Mouse (Mus musculus) embryonic stem cell, embryonic (primary cell): ENCODE results near the gene Grsf1.

ENCODE experiments used
- CTCF ChIA-PET, 4 experiments: fragments of 300-600 bp in 2 of 4; fragments of 350-600 bp in 2 of 4; sonication (Branson Sonifier 250); formaldehyde crosslinking; loops; one replicate each; lab custom pipeline; 2022; ENCODE audit warnings: inconsistent platforms in 2 of 4; lab: Charles Lee
- POLR2A ChIA-PET, 4 experiments: fragments of 300-600 bp in 2 of 4; fragments of 350-600 bp in 2 of 4; sonication (Branson Sonifier 250); formaldehyde crosslinking; loops; one replicate each; lab custom pipeline; 2022; ENCODE audit warnings: antibody characterized with exemption in 4 of 4, inconsistent platforms in 1 of 4; lab: Charles Lee

Gene Grsf1

GRCm38 (mm10) chr5:88693057-88693456 lies 17.1 kb upstream of the Grsf1 start:
- CTCF ChIA-PET, result interaction anchor here in 3 of 4 experiments (0.6 to 1.3 kb wide), 4 partner anchors 56 to 807 kb away, joined by 3 to 8 read pairs (median 4); no protein-coding TSS in a partner anchor
- POLR2A ChIA-PET, result interaction anchor here in 1 of 4 experiments (1.2 to 2.0 kb wide), 3 partner anchors 28 to 94 kb away, joined by 3 to 7 read pairs (median 4); partner anchors contain the start of gene Mob1b

DNA sequence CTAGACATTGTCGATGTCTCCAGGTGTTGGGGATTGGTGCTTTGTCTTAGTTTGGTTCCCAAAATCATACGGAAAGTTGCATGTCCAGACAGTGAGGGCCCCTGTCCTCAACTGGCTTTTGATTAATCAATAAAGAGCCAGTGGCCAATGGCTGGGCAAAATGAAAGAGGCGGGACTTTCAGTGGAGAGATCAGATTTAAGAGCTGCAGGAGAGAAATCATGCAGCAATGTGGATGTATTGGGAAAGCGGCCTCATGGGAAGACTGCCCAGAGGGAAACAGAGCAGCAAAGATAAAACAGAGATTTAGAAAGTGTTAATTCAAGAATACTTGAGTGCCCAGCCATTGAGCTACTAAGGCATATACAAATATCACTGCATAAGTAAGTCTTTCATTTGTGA lies 16.6 kb upstream of the Grsf1 start:
- ChIA-PET CTCF (interaction anchor here in 2 of 4 experiments (0.6 to 1.3 kb wide), 2 partner anchors 55 to 174 kb away, joined by 3 to 8 read pairs; no protein-coding TSS in a partner anchor), POLR2A (interaction anchor here in 1 of 4 experiments (1.2 to 2.0 kb wide), 3 partner anchors 28 to 93 kb away, joined by 3 to 7 read pairs (median 4); partner anchors contain the start of gene Mob1b)

GRCm38 (mm10) chr5:88691506-88692095 lies 15.6 kb upstream of the Grsf1 start:
- POLR2A ChIA-PET, result interaction anchor here in 1 of 4 experiments (1.8 kb wide), 1 partner anchor 29 kb away, joined by 7 read pairs; the partner anchor contains the start of gene Mob1b
- CTCF ChIA-PET, result interaction anchor here in 1 of 4 experiments (0.6 kb wide), 1 partner anchor 327 kb away, joined by 3 read pairs; no protein-coding TSS in a partner anchor

DNA sequence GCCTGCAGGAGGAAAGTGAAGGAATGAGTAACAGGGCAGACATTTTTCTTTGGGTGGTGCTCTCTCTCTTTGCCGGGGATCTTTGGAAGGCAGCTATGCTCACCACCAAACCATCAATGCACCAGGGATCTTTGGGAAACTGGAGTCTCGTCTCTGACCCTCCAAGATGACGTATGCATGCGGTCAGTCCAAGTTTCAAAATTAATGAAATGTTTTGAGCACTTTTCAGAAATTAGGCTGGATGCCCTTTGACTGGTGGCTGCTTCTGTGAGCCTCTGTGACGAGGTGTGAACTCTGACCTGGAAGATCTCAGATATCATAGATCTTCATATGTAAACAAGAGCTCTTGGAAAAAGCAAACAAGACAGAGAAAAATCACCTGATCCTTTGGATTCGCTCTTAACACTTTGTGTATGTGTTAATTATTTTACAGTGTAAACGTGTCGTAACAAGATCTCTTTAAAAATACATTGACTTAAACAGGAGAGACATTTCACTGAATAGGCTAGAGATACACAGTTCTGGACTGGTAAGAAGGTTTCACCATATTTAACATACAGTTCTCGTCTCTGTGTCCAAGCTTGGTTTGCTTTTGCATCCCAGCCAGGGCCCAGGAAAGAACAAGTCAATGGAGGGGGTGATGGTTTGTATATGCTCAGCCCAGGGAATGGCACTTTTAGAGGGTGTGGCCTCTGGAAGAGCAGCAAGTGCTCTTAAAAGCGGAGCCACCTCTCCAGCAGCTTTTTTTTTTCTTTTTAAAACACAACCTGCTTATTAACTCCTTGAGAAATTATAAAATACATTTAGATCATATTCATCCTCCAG lies 14.9 kb upstream of the Grsf1 start:
- CTCF ChIA-PET, result interaction anchor here in 1 of 4 experiments (1.2 kb wide), 1 partner anchor 8 kb away, joined by 3 read pairs; no protein-coding TSS in a partner anchor
- POLR2A ChIA-PET, result interaction anchor here in 3 of 4 experiments (1.3 to 2.9 kb wide), 5 partner anchors 21 to 35 kb away, joined by 3 to 12 read pairs (median 3); partner anchors contain the start of gene Mob1b (in 2 of the 3)

- ChIA-PET POLR2A (interaction anchor here (0.6 to 2.9 kb wide), 18 partner anchors 10 to 181 kb away, joined by 3 to 13 read pairs (median 5); partner anchors contain the start of genes Mob1b (in 3 of the 4), Dck (in 2 of the 4) and Grsf1 (in 2 of the 4)), CTCF (interaction anchor here in 3 of 4 experiments (0.6 to 1.6 kb wide), 9 partner anchors 10 to 1253 kb away, joined by 3 to 5 read pairs (median 3); partner anchors contain the start of gene Dck (in 1 of the 3))
Observed at GRCm38 (mm10) chr5:88689279-88689938, 13.4 kb upstream of the Grsf1 start.

DNA sequence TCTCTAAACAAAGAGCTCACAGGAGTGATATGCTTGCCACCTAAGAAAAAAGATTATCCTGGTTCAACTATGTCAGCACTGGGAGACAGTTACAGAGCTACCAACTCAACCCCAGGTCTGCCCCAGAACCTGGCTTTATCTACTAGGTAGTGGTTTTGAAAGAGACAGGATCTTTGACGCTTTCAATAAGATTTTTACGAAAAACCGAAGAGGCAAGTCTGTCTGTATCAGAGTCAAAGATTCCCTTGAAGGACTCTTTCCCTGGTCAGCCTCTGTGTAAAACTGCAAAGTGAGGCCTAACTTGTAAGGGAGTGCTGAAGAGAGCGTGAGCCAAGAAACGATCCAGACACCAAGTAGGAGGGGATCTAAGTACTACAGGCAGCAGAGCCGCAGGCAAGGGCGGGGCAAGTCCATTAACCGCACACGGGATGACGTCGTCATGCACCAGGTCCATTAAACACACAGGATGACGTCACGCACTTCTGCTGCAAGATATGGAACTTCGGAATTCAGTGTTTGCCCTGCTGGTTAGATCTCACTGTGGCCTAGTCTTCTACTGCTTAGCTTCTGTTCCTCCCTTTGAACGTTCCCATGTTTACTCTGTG lies 12.7 kb upstream of the Grsf1 start:
- ChIA-PET CTCF (interaction anchor here in 3 of 4 experiments (0.7 to 1.6 kb wide), 5 partner anchors 23 to 169 kb away, joined by 3 to 5 read pairs (median 4); partner anchors contain the start of gene Dck (in 1 of the 3)), POLR2A (interaction anchor here (1.0 to 2.9 kb wide), 14 partner anchors 9 to 144 kb away, joined by 3 to 13 read pairs (median 7); partner anchors contain the start of genes Dck (in 2 of the 4), Grsf1 (in 2 of the 4) and Mob1b (in 2 of the 4))

- CTCF ChIA-PET, result no interaction called here
- POLR2A ChIA-PET, result interaction anchor here in 2 of 4 experiments (0.9 to 2.5 kb wide), 3 partner anchors 9 to 77 kb away, joined by 3 to 10 read pairs (median 8); partner anchors contain the start of gene Dck (in 1 of the 2)
Observed at GRCm38 (mm10) chr5:88687996-88688406, 12.0 kb upstream of the Grsf1 start.

DNA sequence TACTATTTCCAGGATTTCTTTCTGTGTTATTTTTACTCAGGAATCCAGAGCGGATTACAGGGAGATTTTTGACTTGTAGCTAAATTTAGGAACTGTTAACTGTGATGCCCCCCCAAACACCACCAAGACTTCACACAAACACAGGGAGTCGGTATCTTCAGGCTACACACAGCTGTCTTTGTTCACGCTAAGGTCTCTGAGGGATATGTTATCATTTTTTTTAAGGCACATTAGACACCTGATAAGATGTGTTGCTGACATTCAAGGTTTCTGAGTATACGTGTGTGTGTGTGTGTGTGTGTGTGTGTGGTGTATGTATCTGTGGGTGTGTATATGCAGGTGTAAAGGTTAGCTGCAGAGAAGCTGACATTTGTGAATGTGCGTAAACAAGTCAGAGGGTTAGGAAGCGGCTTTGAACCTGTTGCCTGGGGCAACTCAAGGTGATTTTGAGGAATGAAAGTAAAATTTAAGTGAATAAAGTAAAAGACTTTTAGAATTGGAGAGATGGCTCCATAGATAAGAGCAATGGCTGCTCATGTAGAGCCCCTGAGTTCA lies 9.9 kb upstream of the Grsf1 start:
- POLR2A ChIA-PET, result interaction anchor here in 3 of 4 experiments (0.6 to 20.7 kb wide), 18 partner anchors 8 to 550 kb away, joined by 3 to 252 read pairs (median 4); partner anchors contain the start of genes Dck (in 3 of the 3), Mob1b (in 3 of the 3) and Grsf1 (in 2 of the 3)

DNA sequence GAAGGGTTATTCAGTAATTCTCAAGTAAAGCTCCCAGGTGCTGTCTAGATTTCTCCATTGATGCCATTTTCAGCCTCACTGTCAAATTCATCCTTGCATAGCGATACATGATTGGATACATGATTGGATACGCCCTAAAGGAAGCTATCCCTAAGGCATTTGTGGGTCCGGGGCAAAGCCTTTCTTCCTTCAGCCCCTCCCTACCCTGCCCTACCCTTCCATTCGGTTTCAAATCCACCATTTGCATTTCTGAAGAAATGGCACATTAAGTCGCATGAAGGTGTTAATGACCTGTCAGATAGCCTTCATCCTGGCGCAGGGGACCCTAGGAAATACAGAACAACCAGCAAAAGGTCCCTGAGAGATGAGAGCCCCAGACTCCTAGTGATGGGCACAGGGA lies 9.3 kb upstream of the Grsf1 start:
- CTCF ChIA-PET, result interaction anchor here in 2 of 4 experiments (0.6 to 1.0 kb wide), 3 partner anchors 23 to 147 kb away, joined by 3 to 18 read pairs (median 5); no protein-coding TSS in a partner anchor
- POLR2A ChIA-PET, result interaction anchor here in 3 of 4 experiments (0.6 to 20.7 kb wide), 20 partner anchors 9 to 550 kb away, joined by 3 to 252 read pairs (median 4); partner anchors contain the start of genes Dck (in 3 of the 3), Grsf1 (in 3 of the 3) and Mob1b (in 3 of the 3)

More for the DNA sequence above, 9.9 kb upstream of the Grsf1 start:
- CTCF ChIA-PET, result interaction anchor here in 2 of 4 experiments (0.6 to 1.0 kb wide), 3 partner anchors 23 to 106 kb away, joined by 3 to 18 read pairs (median 4); no protein-coding TSS in a partner anchor

DNA sequence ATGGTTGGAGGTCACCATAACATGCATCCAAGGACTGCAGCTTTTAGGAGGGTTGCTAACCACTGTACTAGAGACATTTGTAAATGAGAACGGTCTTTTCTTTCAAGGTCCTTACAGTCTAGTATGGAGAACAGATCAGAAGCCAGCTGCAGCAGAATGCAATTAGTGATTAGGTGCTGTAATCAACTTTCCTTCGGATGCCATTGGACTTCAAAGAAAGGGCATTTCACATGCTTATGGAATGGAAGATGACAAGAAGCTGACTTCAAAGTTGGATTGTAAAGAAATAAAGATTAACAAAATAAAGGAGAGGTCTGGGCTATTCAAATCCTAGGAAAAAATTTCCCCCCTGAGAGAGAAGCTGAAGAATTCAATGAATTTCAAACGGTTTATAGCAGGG lies 8.3 kb upstream of the Grsf1 start:
- ChIA-PET CTCF (no interaction called here), POLR2A (interaction anchor here (0.6 to 20.7 kb wide), 14 partner anchors 8 to 82 kb away, joined by 3 to 252 read pairs (median 6); partner anchors contain the start of genes Dck (in 2 of the 4), Grsf1 (in 2 of the 4) and Mob1b (in 2 of the 4))

DNA sequence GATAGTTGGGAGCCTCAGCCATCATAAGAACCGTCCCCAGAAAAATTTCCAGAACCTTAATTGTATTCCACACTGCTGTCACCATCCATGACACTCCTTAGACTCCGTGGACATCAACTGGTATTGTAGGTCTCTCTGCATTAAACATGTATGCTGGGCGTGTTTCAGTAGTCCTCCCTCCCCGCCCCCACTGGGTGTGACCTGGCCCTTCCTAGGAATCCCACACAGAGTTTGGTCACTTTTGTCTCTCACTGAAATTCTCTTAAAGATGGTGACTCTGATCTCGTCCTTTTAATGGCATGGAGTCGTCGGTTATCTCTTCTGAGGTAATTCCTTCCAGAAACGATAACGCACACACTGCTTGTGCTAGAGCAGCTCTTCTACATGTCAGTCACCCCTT lies 7.7 kb upstream of the Grsf1 start:
- POLR2A ChIA-PET, result interaction anchor here in 3 of 4 experiments (0.6 to 20.7 kb wide), 6 partner anchors 8 to 83 kb away, joined by 3 to 252 read pairs (median 5); partner anchors contain the start of gene Grsf1 (in 1 of the 3)
- CTCF ChIA-PET, result interaction anchor here in 1 of 4 experiments (0.6 kb wide), 1 partner anchor 36 kb away, joined by 3 read pairs; no protein-coding TSS in a partner anchor

DNA sequence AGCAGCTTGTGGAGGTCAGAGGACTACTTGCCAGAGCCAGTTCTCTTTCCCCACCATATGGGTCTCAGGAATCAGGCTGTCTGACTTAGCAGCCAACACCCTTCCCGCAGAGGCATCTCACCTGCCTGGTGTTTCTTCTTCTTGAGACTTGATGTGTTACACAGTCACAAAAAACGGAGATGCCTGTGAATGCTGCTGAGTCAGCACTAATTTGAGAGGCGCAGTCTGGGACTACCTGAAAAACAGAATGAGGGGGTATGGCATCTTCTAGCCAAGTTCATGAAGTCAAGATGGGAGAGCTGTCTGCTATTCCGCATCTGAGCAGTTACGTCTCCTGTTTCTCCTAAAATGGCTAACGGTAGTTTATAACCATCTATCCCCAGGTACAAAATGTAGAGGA lies 4.6 kb upstream of the Grsf1 start:
- CTCF ChIA-PET, result interaction anchor here in 1 of 4 experiments (0.7 kb wide), 2 partner anchors 111 to 1896 kb away, joined by 7 to 9 read pairs; no protein-coding TSS in a partner anchor

GRCm38 (mm10) chr5:88679341-88679740 lies 3.4 kb upstream of the Grsf1 start:
- ChIA-PET CTCF (interaction anchor here (0.5 to 1.2 kb wide), 4 partner anchors 10 to 1527 kb away, joined by 3 to 4 read pairs (median 3); no protein-coding TSS in a partner anchor), POLR2A (interaction anchor here in 3 of 4 experiments (0.5 to 20.7 kb wide), 17 partner anchors 9 to 125 kb away, joined by 3 to 252 read pairs (median 6); partner anchors contain the start of genes Dck (in 3 of the 3), Mob1b (in 1 of the 3) and Utp3 (in 1 of the 3))

More for the DNA sequence above, 4.6 kb upstream of the Grsf1 start:
- POLR2A ChIA-PET, result interaction anchor here in 2 of 4 experiments (0.9 to 20.7 kb wide), 6 partner anchors 9 to 84 kb away, joined by 3 to 252 read pairs (median 12); partner anchors contain the start of genes Dck (in 1 of the 2) and Mob1b (in 1 of the 2)

GRCm38 (mm10) chr5:88678929-88679328 lies 3.0 kb upstream of the Grsf1 start:
- POLR2A ChIA-PET, result interaction anchor here (0.6 to 20.7 kb wide), 16 partner anchors 8 to 125 kb away, joined by 3 to 252 read pairs (median 6); partner anchors contain the start of genes Dck (in 3 of the 4), Mob1b (in 1 of the 4) and Utp3 (in 1 of the 4)
- CTCF ChIA-PET, result interaction anchor here (0.5 to 1.2 kb wide), 4 partner anchors 11 to 1527 kb away, joined by 3 to 4 read pairs (median 3); no protein-coding TSS in a partner anchor
